Mouse (Mus musculus) bone marrow, adult 2 months (tissue): ENCODE data around the gene Dhx16.

Experiments used
- CTCF ChIP-seq: fragments of 200-500 bp; IDR thresholded peaks from 2 replicates; pipeline ENCODE4 v1.5.1; 2011; ENCODE audit warnings: low read length, control low read depth; ENCODE audit not compliant: control insufficient read depth, insufficient read depth
- POLR2A ChIP-seq: fragments of 200-500 bp; IDR thresholded peaks from 2 replicates; pipeline ENCODE4 v1.6.1; 2011; ENCODE audit warnings: low read depth, mild to moderate bottlenecking, control low read depth, low read length, borderline replicate concordance; ENCODE audit not compliant: control insufficient read depth

GRCm38 (mm10) chr17:35917143-35917462 is 37.5 kb downstream of the Dhx16 start:
- TF ChIP-seq CTCF: no peak
- TF ChIP-seq POLR2A: no peak
